Mouse (Mus musculus) hindbrain, embryonic 10.5 days (tissue): ENCODE data around the gene Pdcd7. TPM values are rescaled to one million over a fixed set of nuclear protein-coding genes. Genes with fewer than 3 reads are reported as not detected.

Experiments
- polyA plus RNA-seq: library from polyadenylated mRNA; unstranded; fragments of >200 nt; fragmentation: Nextera tagmentation; extraction: Ambion mirVana; gene quantifications from 2 replicates; pipeline ENCODE4 v1.2.1, GENCODE M21; 2016

The Pdcd7 gene
- polyA plus RNA-seq, 1 experiment from 2014 or later, result 11.6 TPM

Other genes with a start within 250 kb of the Pdcd7 start
- 8.3 and 10.4 TPM in 2 replicates for gene Igdcc4, start 244.6 kb upstream of the Pdcd7 start, polyA plus RNA-seq
- gene Igdcc3, start 204.9 kb upstream of the Pdcd7 start, polyA plus RNA-seq, result 218 and 357 TPM in 2 replicates
- gene Parp16, start 150.8 kb upstream of the Pdcd7 start, polyA plus RNA-seq, result 7.7 and 8.0 TPM in 2 replicates
- 0.25 TPM in 1 of 2 replicates, not detected in the other for gene Cilp, start 80.9 kb upstream of the Pdcd7 start, polyA plus RNA-seq
- 35.3 and 42.1 TPM in 2 replicates for gene Clpx, start 51.8 kb upstream of the Pdcd7 start, polyA plus RNA-seq
- 0.10 and 0.41 TPM in 2 replicates for gene Ubap1l, start 14.9 kb downstream of the Pdcd7 start, polyA plus RNA-seq
- 0.80 and 0.85 TPM in 2 replicates for gene Kbtbd13, start 45.5 kb downstream of the Pdcd7 start, polyA plus RNA-seq
- 6.3 and 7.8 TPM in 2 replicates for gene Rasl12, start 52.4 kb downstream of the Pdcd7 start, polyA plus RNA-seq
- not detected in 2 replicates for gene Slc51b, start 76.9 kb downstream of the Pdcd7 start, polyA plus RNA-seq
- gene Mtfmt, start 89.7 kb downstream of the Pdcd7 start, polyA plus RNA-seq, result 20.5 TPM in 2 replicates
- gene Spg21, start 114.8 kb downstream of the Pdcd7 start, polyA plus RNA-seq, result 98.2 and 102 TPM in 2 replicates
- gene Ankdd1a, start 174.1 kb downstream of the Pdcd7 start, polyA plus RNA-seq, result 0.11 TPM in 1 of 2 replicates, not detected in the other
- gene Plekho2, start 233.9 kb downstream of the Pdcd7 start, polyA plus RNA-seq, result 14.5 and 15.2 TPM in 2 replicates
- 24.2 and 27.2 TPM in 2 replicates for gene Pif1, start 241.1 kb downstream of the Pdcd7 start, polyA plus RNA-seq